Mouse (Mus musculus): ENCODE measurements at regions not wholly inside any gene's neighbourhood (a gene's known extent, or its start where the extent isn't known, plus 50 kb on each side); places are given as distances from the start of the nearest gene placed in this dataset.

DNA sequence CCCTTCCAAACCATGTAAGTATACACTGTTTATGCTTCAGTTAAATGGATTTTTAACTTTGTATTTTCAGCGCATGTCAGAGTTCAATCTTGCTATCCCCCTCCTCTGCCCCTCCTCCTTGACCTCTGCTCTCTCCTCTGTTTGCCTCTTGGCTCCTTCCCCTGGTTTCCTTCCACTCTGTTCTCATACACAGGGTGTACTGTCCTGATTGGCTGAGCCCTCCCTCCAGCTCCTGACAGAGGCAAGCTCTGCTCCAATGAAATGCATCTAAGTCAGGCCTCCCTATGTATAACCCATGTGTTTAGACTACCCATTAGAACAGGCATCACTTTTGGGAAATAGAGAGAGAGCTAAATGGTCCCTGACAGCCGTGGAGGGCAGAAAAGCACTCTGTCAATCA is 133.5 kb upstream of the Tut7 start:
- DNase-seq, result no peak

GRCm38 (mm10) chr13:59952809-59953208 is 129.9 kb upstream of the Tut7 start:
- no peak for DNase-seq

GRCm38 (mm10) chr13:59952116-59952515 is 129.2 kb upstream of the Tut7 start:
- no peak for DNase-seq

GRCm38 (mm10) chr13:59950281-59950680 is 127.3 kb upstream of the Tut7 start:
- DNase-seq, result no peak

- no peak for DNase-seq
Measured at GRCm38 (mm10) chr13:59949471-59949870, 126.5 kb upstream of the Tut7 start.

DNA sequence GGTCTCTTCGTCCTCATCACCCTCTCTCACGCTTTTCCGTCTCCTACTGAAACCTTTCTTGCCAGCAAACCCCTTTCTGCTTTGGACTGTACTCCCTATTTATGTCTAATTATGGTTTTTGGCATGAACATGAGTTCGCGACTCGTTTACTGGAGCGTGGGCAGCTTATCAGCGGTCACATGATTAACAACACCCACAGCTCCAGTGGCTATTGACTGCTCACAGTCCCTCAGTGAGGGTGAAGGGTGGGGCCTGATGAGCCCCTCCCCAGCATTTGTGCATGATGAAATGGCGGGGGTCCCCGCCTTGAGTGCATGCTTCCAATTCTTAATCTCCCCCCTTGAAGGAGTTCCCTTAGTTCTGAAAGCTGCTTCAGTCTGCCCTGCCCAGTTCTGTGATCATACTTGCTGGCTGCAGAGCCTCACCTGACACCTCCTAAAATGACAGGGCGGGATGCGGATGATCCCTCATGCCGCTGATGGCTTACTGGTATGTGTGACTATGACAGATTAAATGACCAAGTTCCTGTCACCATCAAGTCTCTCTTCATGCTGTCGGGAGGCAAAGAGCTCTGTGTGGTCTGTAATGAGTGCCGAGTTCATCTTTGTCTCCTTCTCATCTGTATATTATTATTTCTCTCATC is 125.7 kb upstream of the Tut7 start:
- DNase-seq, result no peak

DNA sequence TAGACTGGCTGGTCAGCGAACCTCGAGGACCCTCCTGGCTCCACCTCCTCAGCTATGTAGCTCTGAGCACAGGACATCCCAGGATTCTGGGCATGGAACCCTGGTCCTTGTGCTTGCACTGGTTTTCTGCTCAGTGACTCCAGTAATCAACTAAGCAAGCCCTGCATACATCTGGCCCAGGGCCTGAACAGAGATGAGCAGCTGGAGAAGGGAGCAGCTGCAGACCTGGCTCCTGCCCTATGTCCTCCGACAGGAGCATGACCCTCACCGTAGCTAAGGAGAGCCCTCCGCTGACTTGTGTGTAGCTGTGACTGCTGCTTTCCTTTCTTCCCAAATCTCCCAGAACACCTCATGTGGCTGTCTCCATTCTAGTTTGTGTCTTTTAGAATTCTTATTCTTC is 124.5 kb upstream of the Tut7 start:
- no peak for DNase-seq

GRCm38 (mm10) chr13:59946509-59946908 is 123.6 kb upstream of the Tut7 start:
- no peak for DNase-seq

GRCm38 (mm10) chr13:59945631-59946030 is 122.7 kb upstream of the Tut7 start:
- no peak for DNase-seq

- DNase-seq, result no peak
Measured at GRCm38 (mm10) chr13:59943602-59944140, 120.7 kb upstream of the Tut7 start.

- DNase-seq, result no peak
Measured at GRCm38 (mm10) chr13:59943020-59943419, 120.1 kb upstream of the Tut7 start.

GRCm38 (mm10) chr13:59941519-59941918 is 118.6 kb upstream of the Tut7 start:
- DNase-seq, result no peak

DNA sequence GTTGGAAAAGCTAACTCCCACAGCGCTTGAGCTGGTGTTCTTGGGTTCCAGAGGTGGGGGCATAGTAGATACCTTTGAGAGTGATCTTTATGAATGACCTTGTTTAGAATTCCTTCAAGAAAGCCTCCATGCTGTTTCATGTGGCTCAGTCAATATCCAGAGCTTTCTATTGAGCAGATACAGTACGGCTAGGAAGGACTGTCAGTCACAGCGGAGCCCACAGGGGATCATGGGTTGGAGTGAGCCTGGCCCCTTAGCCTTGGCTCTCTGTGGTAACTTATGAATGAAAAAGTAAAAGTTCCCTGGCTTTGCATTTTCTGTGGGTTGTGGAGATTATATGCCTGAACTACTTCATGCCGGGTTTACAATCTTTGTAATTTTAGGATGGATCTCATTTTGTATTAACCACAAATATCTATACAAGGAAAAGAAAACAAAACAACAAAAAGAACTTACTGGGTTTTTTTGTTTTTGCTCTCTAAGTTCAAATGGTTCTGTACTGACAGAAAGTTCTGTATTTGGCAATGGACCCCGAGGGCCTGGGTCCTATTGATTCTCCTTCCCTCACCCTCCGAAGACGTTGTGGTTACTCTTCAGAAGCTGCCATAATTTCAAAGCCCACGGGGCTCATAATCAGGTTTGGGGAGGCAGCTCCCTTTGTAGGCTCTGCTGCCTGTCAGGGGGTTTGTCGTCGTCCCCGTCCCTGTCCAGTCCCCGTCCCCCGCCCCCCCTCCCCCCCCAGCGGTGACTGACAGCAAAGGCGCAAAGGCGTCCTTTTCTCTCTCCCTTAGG is 117.7 kb upstream of the Tut7 start:
- DNase-seq, result no peak

- DNase-seq, result no peak
Measured at GRCm38 (mm10) chr13:59939886-59940285, 116.9 kb upstream of the Tut7 start.

- no peak for DNase-seq
Measured at GRCm38 (mm10) chr13:59937147-59937546, 114.2 kb upstream of the Tut7 start.

DNA sequence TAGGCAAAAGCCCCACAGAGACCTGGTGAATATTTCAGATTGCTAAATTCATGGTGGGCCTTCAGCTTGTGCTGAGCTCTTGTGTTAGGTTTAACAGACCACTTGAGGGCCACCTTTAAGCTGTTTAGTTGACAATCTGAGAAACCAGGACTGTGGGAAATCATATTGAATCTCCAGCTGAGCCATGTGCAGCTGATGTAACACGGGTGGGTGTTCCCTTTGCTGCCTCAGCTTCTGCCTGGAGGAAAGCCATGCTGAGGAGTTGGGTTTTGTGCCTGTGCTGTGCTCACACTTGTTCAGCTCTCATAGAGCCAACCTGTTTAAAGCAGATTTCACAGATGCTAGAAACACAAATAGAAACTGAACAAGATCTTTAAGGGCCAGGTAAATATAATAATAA is 111.6 kb upstream of the Tut7 start:
- DNase-seq, result no peak

DNA sequence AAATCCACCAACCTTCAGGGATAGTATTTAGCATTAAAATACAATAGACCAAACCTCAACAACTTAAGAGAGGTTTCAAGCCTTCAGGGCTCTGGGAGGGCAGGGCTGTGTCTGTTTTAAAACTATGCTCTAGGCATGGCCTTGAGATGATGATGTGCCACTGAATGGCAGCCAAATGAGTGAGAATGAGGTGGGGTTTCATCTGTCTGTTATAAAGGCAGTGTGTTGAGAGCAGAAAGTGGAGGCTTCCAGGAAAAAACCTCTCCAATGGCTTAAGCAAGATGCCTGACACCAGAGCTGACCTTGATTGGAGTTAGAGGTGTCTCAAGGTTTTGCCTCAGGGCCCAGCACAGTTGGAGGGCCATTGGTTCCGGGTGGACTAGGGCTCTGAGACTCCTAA is 111.1 kb upstream of the Tut7 start:
- no peak for DNase-seq

GRCm38 (mm10) chr13:59927379-59928111 is 104.6 kb upstream of the Tut7 start:
- no peak for DNase-seq

DNA sequence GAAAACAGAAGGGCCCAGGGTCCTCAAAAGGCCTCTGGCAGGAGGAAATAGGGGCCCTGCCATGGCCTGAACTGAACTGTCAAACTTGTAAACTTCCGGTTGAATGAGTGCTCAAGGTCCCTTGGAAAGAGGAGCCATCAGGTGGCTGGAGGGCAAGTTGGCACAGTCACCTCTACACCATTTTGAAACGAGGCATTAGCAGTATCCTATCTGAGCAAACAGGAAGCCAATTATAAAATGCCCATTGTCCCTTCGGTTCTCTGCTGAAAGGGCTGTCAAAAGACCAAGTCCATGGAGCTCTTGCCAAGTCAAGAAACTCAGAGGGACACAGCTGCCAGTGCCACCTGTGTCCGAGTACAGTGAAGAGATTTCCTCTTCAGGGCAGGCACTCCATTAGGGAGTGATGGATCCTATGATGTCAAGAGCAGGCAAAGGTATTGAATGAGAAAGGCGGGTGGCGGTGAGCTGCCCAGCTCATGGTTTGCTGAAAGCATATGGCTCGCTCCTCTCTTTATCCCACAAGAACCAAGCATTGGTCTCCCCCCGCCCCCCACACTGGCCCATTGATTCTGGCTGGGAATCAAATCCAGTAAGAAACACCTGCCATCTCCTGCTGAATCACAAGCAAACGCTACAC is 103.0 kb upstream of the Tut7 start:
- DNase-seq, result no peak

DNA sequence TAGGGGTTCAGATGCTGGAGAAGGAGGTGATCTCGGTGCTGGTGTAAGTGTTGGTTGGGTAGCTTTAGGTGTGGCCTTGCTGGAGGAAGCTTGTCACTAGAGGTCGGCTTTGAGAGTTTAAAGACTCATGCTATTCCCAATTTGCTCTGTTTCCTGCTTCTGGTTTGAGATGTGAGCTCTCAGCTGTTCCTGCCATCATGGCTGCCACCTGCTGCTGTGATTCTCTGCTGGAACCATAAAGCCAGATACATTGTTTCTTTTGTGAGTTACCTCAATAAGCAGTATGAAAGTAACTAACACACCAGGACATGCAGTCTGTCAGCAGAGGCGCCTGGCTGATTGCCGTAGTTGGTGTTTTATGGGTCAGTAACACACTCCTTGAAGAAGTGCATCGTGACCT is 94.2 kb upstream of the Tut7 start:
- no peak for DNase-seq

DNA sequence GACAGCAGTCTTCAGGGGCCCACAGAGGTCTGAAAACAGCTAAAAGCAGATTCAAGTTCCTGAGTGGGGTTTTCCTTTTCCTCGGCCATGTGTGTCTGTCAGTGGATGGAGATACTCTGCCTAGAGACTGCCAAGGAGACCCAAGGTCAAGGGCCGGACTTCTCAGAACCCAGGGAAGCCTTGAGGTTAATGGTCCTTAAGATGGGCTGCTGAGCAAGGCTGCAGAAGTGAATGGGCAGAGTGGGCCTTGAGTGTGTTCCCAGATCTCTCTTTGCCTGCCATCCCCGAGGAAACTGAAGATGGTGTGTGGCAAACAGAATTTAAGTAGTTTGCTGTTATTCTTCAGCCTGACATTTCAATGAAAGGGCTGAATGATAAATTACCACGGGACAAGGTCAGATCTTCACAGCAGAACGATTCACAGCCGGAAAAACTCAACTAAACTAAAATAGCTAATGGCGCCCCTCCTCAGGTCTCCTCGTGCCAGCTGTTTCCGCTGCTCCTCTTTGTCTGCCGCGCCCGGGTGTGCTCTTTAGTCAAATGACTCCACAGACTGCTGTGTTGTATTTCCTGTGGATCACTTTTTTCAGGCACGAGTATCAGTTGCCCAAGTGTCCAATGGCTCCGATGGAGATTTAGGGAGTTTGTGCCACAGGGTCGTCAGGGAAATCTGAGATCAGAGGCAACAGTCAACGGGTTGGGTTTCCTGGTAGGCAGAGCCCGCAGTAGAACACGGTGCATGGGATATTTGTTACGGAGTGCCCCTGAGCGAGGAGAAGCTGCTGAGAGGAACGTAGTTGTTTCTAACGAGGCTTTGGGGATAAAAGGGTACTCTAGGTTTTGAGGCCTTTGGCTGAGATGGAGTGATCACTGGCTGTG is 93.5 kb upstream of the Tut7 start:
- no peak for DNase-seq

- no peak for DNase-seq
Measured at GRCm38 (mm10) chr13:59915734-59916133, 92.8 kb upstream of the Tut7 start.
